Mouse (Mus musculus) MN1 (cell line): ENCODE measurements around the gene Asb13.

Source experiments
- DNase-seq: peaks from one replicate; pipeline ENCODE4 v3.0.0-alpha.2; 2016; ENCODE audit warnings: low spot score

The Asb13 gene

GRCm38 (mm10) chr13:3665308-3665723, 31.5 kb downstream of the Asb13 start:
- DNase-seq = peak; percentile 46

- no peak for DNase-seq
Measured at GRCm38 (mm10) chr13:3667288-3667873, 33.5 kb downstream of the Asb13 start.

GRCm38 (mm10) chr13:3668068-3668467, 34.2 kb downstream of the Asb13 start:
- DNase-seq = no peak

GRCm38 (mm10) chr13:3669611-3670010, 35.8 kb downstream of the Asb13 start:
- no peak for DNase-seq

GRCm38 (mm10) chr13:3670039-3670438, 36.2 kb downstream of the Asb13 start:
- DNase-seq = no peak

- DNase-seq = no peak
Measured at GRCm38 (mm10) chr13:3673151-3673550, 39.3 kb downstream of the Asb13 start.

GRCm38 (mm10) chr13:3673622-3674021, 39.8 kb downstream of the Asb13 start:
- DNase-seq = no peak

GRCm38 (mm10) chr13:3675855-3676254, 42.0 kb downstream of the Asb13 start:
- no peak for DNase-seq

- DNase-seq = no peak
Measured at GRCm38 (mm10) chr13:3679098-3679497, 45.3 kb downstream of the Asb13 start.

- DNase-seq = no peak
Measured at GRCm38 (mm10) chr13:3686306-3686705, 52.5 kb downstream of the Asb13 start.

GRCm38 (mm10) chr13:3694599-3695343, 60.9 kb downstream of the Asb13 start:
- DNase-seq = no peak

GRCm38 (mm10) chr13:3696977-3697735, 63.3 kb downstream of the Asb13 start:
- DNase-seq = no peak

- no peak for DNase-seq
Measured at GRCm38 (mm10) chr13:3700752-3701151, 66.9 kb downstream of the Asb13 start.
